Mouse (Mus musculus) lung, adult 2 months (tissue): Measurements from ENCODE around the gene Zrsr2.

Experiments
- CTCF ChIP-seq: fragments of 200-500 bp; IDR thresholded peaks from 2 replicates; pipeline ENCODE4 v1.5.1; 2011; ENCODE audit warnings: mild to moderate bottlenecking, low read length, control low read depth; ENCODE audit not compliant: insufficient read depth
- POLR2A ChIP-seq: fragments of 200-500 bp; IDR thresholded peaks from 2 replicates; pipeline ENCODE4 v1.6.1; 2011; ENCODE audit warnings: low read depth, mild to moderate bottlenecking, control low read depth, low read length, borderline replicate concordance; ENCODE audit errors: extremely low read depth

DNA sequence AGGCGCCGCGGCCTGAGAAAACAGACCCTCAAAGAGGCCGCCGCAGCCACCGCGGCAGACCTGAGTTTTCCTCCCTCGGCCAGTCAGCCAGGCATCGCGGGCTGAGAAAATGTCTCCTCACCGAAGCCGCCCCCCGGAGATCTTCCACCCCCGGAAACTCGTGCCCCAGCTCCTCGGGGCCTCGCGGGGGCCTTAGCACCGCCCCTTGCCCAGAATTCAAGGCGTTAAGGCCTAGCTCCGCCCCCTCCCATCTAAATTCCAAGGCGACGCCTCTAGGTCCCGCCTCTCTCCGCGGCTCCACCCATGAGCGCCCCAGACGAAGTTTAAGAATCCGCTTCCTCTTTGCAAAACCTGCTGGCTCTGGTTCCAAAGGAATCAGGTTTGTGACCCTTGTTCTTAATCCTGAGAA, at the start of gene Zrsr2:
- TF ChIP-seq CTCF (no peak), POLR2A (peak; percentile 45; the same call in 1 of the 2 replicates)
